Mouse (Mus musculus): ENCODE data around the gene Calm5. TPM values are rescaled to one million over a fixed set of nuclear protein-coding genes. Genes with fewer than 3 reads are reported as not detected.
"Not testable (repeated sequence)": the region's sequence is repeated elsewhere in the genome, so short reads cannot be mapped to it uniquely, and the experiment has no call there.

The Calm5 gene
- polyA plus RNA-seq, 1 experiment from 2014 or later: not detected

- 59% methylated on average over 4 of the region's 4 CpGs for WGBS
- Histone ChIP-seq H3K9me3 (ENCODE audit: low read depth, low read length) (no peaks in the 10 kb centered on the region), H3K9ac (no peak overlapping the region), H3K27me3 (ENCODE audit: insufficient read depth, low read length) (no peaks in the 10 kb centered on the region), H3K4me3 (ENCODE audit: low read depth, low read length) (no peak overlapping the region), H3K4me2 (no peak overlapping the region), H3K27ac (ENCODE audit: low read depth) (no peak overlapping the region), H3K4me1 (ENCODE audit: insufficient read depth) (no peaks in the 10 kb centered on the region), H3K36me3 (ENCODE audit: insufficient read depth) (no peaks in the 10 kb centered on the region)
- ATAC-seq (ENCODE audit: insufficient read depth) (no peak), DNase-seq (no peak)
- TF ChIP-seq CTCF (IDR thresholded peaks at IDR 0.05; ENCODE audit: low read depth): no peak
These were observed 31.9 kb upstream of the Calm5 start for GRCm38 (mm10) chr13:3822105-3822504.

GRCm38 (mm10) chr13:3825726-3826125 is 28.2 kb upstream of the Calm5 start:
- TF ChIP-seq CTCF (IDR thresholded peaks at IDR 0.05; ENCODE audit: low read depth): no peak
- H3K27ac ChIP-seq (ENCODE audit: low read depth): no peak overlapping the region
- no peaks in the 10 kb centered on the region for H3K27me3 ChIP-seq (ENCODE audit: insufficient read depth, low read length)
- no peak overlapping the region for H3K9ac ChIP-seq
- no peaks in the 10 kb centered on the region for H3K9me3 ChIP-seq (ENCODE audit: low read depth, low read length)
- DNase-seq (no peak), ATAC-seq (ENCODE audit: insufficient read depth) (no peak)
- H3K4me2 ChIP-seq: no peak overlapping the region
- H3K36me3 ChIP-seq (ENCODE audit: insufficient read depth): no peaks in the 10 kb centered on the region
- no peaks in the 10 kb centered on the region for H3K4me1 ChIP-seq (ENCODE audit: insufficient read depth)
- H3K4me3 ChIP-seq (ENCODE audit: low read depth, low read length): no peak overlapping the region

- Histone ChIP-seq H3K9ac (no peak overlapping the region), H3K9me3 (ENCODE audit: low read depth, low read length) (no peaks in the 10 kb centered on the region), H3K27me3 (ENCODE audit: insufficient read depth, low read length) (no peaks in the 10 kb centered on the region), H3K4me2 (no peak overlapping the region), H3K4me1 (ENCODE audit: insufficient read depth) (no peaks in the 10 kb centered on the region), H3K4me3 (ENCODE audit: low read depth, low read length) (no peak overlapping the region), H3K27ac (ENCODE audit: low read depth) (peak overlapping the region; percentile 19; the same call in 1 of the 2 replicates), H3K36me3 (ENCODE audit: insufficient read depth) (no peaks in the 10 kb centered on the region)
- ATAC-seq (ENCODE audit: insufficient read depth): peak; percentile 38; the same call in 1 of the 2 replicates
- 55% methylated on average over 5 of the region's 5 CpGs for WGBS
- DNase-seq: peak; percentile 5
- no peak for TF ChIP-seq CTCF (IDR thresholded peaks at IDR 0.05; ENCODE audit: low read depth)
These were observed 22.4 kb upstream of the Calm5 start for GRCm38 (mm10) chr13:3831546-3831945.

DNA sequence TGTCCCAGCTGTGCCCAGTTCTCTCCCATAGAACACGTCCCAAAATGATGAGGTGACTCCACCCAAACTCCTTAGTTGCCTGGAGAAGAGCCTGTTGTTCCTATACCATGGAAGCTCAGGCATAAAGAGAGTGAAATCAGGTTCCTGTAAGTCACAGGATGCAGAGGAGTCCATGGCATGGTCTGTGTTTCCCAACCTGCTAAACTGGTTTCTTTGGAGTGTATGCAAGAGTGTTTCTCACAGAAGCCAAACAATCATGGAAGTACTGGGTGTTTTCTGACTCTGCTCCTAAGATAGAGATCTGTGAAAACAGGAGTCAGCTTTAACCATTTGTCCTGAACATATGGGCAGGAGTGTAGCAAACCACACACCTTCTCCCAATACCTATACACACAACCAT is 22.0 kb upstream of the Calm5 start:
- Histone ChIP-seq H3K36me3 (ENCODE audit: insufficient read depth) (no peaks in the 10 kb centered on the region), H3K4me2 (no peak overlapping the region), H3K4me1 (ENCODE audit: insufficient read depth) (no peaks in the 10 kb centered on the region), H3K9ac (no peak overlapping the region), H3K4me3 (ENCODE audit: low read depth, low read length) (no peak overlapping the region), H3K27ac (ENCODE audit: low read depth) (0 out of 2 replicates have a peak overlapping the region, but pooled peaks have one; percentile 19), H3K27me3 (ENCODE audit: insufficient read depth, low read length) (no peaks in the 10 kb centered on the region), H3K9me3 (ENCODE audit: low read depth, low read length) (no peaks in the 10 kb centered on the region)
- DNase-seq (peak; percentile 66), ATAC-seq (ENCODE audit: insufficient read depth) (peak; percentile 74; the same call in 1 of the 2 replicates)
- no peak for TF ChIP-seq CTCF (IDR thresholded peaks at IDR 0.05; ENCODE audit: low read depth)
- WGBS: 11% methylated on average over 1 of the region's 1 CpGs

GRCm38 (mm10) chr13:3832450-3832849 is 21.5 kb upstream of the Calm5 start:
- WGBS: 40% methylated on average over 2 of the region's 2 CpGs
- peak; percentile 49; the same call in 1 of the 2 replicates for ATAC-seq (ENCODE audit: insufficient read depth)
- H3K36me3 ChIP-seq (ENCODE audit: insufficient read depth): no peaks in the 10 kb centered on the region
- H3K27me3 ChIP-seq (ENCODE audit: insufficient read depth, low read length): no peaks in the 10 kb centered on the region
- no peaks in the 10 kb centered on the region for H3K4me1 ChIP-seq (ENCODE audit: insufficient read depth)
- TF ChIP-seq CTCF (IDR thresholded peaks at IDR 0.05; ENCODE audit: low read depth): no peak
- H3K9me3 ChIP-seq (ENCODE audit: low read depth, low read length): no peaks in the 10 kb centered on the region
- no peak overlapping the region for H3K27ac ChIP-seq (ENCODE audit: low read depth)
- no peak overlapping the region for H3K4me3 ChIP-seq (ENCODE audit: low read depth, low read length)
- peak; percentile 59 for DNase-seq
- no peak overlapping the region for H3K9ac ChIP-seq
- H3K4me2 ChIP-seq: no peak overlapping the region

DNA sequence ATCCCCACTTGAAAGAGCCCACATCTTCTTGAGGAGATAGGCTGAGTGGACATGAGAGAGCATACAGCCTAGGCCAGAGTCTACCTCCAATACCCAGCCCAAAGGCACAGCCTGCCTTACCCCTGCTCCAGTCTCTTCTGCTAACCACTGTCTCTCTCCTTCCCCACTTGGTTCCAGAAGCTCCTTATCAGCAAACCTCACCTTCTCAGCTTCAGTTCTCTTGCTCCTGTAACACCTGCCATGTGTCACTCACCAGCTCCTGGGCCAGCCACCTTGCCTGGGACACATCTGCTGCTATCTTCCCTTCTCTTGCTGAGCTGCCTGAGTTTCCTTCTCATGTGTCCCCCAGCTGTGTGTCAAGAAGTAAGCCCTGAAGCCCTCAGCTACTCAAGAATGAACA is 20.3 kb upstream of the Calm5 start:
- not testable (repeated sequence) for H3K4me3 ChIP-seq (ENCODE audit: low read depth, low read length); H3K9me3 ChIP-seq (ENCODE audit: low read depth, low read length); H3K27me3 ChIP-seq (ENCODE audit: insufficient read depth, low read length); ATAC-seq (ENCODE audit: insufficient read depth); H3K9ac ChIP-seq; DNase-seq; H3K4me2 ChIP-seq; H3K36me3 ChIP-seq (ENCODE audit: insufficient read depth); H3K27ac ChIP-seq (ENCODE audit: low read depth); H3K4me1 ChIP-seq (ENCODE audit: insufficient read depth)

DNA sequence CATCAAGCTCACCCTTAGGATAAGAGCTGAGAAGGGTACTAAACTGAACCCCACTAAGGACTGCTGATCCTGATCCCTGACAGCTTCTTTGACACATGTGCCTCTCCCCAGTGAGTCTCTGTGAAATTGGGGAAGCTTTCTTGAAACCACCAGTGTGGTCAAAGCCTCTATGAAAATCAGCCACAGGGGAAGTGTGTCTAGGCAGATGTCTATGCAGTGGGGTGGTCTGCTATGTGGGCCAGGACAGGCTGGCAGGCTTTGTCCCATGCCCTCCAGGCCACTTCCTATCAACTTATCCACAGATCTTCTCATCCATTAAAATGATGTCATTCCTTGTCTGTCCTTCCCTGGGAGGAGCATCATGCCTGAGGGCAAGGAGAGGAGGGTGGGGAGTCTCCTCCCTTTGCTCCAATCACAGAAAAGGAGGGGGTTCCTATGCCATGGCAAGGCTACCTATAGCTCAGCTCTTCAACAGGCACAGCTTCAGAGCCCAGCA is 16.6 kb upstream of the Calm5 start, which contains the start of gene Calm4:
TSS of gene Calm4 (plus strand) at position 446 of the 496 bp plus-strand sequence.
- H3K4me1 ChIP-seq (ENCODE audit: insufficient read depth); ATAC-seq (ENCODE audit: insufficient read depth); H3K9me3 ChIP-seq (ENCODE audit: low read depth, low read length); H3K27ac ChIP-seq (ENCODE audit: low read depth); DNase-seq; H3K36me3 ChIP-seq (ENCODE audit: insufficient read depth); H3K4me3 ChIP-seq (ENCODE audit: low read depth, low read length); H3K27me3 ChIP-seq (ENCODE audit: insufficient read depth, low read length); H3K4me2 ChIP-seq; H3K9ac ChIP-seq: not testable (repeated sequence)

- H3K27ac ChIP-seq (ENCODE audit: low read depth); H3K27me3 ChIP-seq (ENCODE audit: insufficient read depth, low read length); ATAC-seq (ENCODE audit: insufficient read depth); H3K36me3 ChIP-seq (ENCODE audit: insufficient read depth); H3K9ac ChIP-seq; H3K4me1 ChIP-seq (ENCODE audit: insufficient read depth); H3K4me2 ChIP-seq; DNase-seq; H3K9me3 ChIP-seq (ENCODE audit: low read depth, low read length); H3K4me3 ChIP-seq (ENCODE audit: low read depth, low read length): not testable (repeated sequence)
These were observed 13.3 kb upstream of the Calm5 start for GRCm38 (mm10) chr13:3840662-3841061.

Measured in lung, embryonic 14.5 days (tissue).